Mouse (Mus musculus) adrenal gland, adult (tissue): ENCODE data around the gene Bmp6.

Experiments
- DNase-seq, 2 experiments: peaks; one replicate each; pipeline ENCODE4 v3.0.0; 2022 to 2023; ENCODE audit warnings: low spot score in 1 of 2; ENCODE audit not compliant: inconsistent age in 2 of 2

The Bmp6 gene

DNA sequence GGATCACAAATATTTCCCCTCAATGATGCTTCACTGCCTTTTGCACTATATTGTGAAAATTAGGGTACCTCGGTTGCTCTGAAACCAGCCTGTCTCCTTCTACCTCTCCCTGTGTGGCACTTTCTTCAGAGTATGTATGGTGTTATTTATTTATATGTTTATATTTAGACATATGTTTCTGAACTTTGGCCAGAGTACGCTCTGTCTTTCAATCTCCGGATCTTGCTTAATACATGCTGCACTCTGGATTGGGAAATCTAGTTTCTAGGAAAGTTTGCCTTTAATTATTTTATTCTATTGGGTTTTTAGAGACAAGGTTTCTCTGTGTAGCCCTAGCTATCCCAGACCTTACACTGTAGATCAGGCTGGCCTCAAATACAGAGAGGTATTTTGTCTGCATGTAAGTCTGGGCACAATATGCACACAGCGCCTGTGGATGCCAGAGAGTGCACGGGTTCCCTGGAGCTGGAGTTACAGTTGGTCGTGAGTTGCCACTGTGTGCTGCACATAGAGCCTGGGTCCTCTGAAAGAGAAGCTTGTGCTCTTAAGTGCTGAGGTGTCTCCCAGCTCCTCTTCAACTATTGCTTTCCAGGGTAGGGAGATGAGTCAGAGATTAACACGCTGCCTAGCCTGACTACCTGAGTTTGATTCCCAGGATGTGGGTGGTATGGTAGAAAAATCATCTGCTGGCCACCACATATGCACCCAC is 194.4 kb downstream of the Bmp6 start:
- no peak for DNase-seq

DNA sequence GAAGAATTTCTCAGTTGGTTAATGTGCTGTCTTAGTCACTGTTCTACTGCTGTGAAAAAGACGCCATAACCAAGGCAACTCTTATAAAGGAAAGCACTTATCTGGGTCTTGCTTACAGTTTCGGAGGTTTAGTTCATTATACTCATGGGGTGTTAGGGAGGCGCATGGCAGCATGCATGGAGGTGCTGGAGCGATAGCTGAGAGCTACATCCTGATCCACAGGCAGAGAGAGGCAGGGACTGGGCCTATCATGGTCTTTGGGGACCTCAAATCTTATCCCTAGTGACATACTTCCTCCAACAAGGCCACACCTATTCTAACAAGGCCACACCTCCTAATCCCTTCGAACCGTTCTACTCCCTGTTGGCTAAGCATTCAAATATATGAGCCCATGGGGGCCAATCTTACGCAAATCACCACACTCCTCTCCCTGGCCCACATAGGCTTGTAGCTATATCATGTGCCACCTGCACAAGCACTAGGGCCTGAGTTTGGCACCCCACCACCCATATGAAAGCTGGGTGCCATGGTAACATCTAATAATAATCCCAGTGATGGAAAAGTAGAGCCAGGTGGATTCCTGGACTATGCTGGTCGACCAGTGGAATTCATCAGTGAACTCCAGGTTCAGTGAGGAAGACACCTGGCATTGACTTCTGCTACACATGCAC is 198.7 kb downstream of the Bmp6 start:
- DNase-seq: no peak

DNA sequence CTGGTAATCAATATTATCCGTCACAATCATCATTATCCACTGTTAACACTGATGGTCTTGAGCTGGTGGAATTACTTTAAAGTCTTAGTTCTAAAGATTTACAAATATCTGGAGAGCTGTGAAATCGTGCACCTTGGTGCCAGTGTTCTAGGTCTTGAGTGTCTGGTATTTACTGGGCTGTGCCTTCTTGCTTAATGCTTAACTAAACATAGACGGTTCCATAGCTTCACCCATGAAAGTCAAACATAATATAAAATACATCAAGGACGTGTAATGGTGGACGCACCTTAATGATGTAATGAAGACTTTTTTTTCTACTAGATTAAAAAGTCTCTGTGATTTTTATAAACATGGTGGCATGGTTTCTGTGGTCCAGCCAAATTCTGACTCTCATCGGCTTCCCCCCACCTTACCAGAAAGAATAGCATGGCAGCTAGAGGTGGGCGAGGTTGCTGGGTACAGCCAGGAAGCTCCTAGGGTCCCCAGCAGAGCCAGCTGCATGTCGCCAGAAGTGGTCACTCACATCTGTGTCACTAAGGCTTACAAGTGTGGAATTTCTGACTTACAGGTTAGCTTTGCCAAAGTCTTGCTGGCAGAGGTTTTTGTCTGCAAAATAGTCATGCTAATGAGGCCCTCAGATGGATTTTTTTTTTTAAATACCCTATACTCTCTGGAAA is 200.0 kb downstream of the Bmp6 start:
- no peak for DNase-seq

GRCm38 (mm10) chr13:38545460-38545859 is 200.6 kb downstream of the Bmp6 start:
- DNase-seq: peak; percentile 21 to 64

GRCm38 (mm10) chr13:38546754-38547153 is 201.8 kb downstream of the Bmp6 start:
- DNase-seq: no peak

DNA sequence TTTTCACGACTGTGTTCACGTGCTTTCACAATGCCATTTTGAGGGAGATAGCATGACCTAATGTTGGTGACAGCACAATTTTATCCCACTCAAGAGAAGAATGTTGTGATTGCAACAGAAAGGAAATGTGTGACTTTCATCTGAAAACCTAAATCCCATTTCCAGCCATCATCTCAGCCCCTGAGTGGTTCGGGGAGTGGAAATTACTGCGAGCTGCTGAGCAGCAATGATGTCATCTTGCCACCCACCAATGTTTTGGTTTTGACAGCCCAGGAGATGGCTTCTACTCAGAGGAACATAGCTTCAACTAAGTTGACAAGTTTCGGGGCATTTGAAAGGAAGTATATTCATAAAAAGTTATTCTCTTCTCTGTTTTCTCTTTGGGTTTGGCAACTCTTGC is 202.8 kb downstream of the Bmp6 start:
- DNase-seq: no peak

GRCm38 (mm10) chr13:38548681-38549080 is 203.8 kb downstream of the Bmp6 start:
- no peak for DNase-seq
